Mouse (Mus musculus): ENCODE measurements around the gene Jade2.
"Not testable (repeated sequence)": the region's sequence is repeated elsewhere in the genome, so short reads cannot be mapped to it uniquely, and the experiment has no call there.

Gene Jade2

GRCm38 (mm10) chr11:51789735-51790134 is 67.7 kb downstream of the Jade2 start:
- DNase-seq (ENCODE audit: low spot score) = not testable (repeated sequence)

GRCm38 (mm10) chr11:51785926-51786325 is 71.5 kb downstream of the Jade2 start:
- DNase-seq (ENCODE audit: low spot score) = no peak

- no peak for DNase-seq (ENCODE audit: low spot score)
Measured at GRCm38 (mm10) chr11:51782721-51783120, 74.7 kb downstream of the Jade2 start.

- DNase-seq (ENCODE audit: low spot score) = no peak
Measured at GRCm38 (mm10) chr11:51780773-51781267, 76.6 kb downstream of the Jade2 start.

GRCm38 (mm10) chr11:51777478-51777877 is 80.0 kb downstream of the Jade2 start:
- DNase-seq (ENCODE audit: low spot score) = no peak

- no peak for DNase-seq (ENCODE audit: low spot score)
Measured at GRCm38 (mm10) chr11:51775507-51775906, 81.9 kb downstream of the Jade2 start.

GRCm38 (mm10) chr11:51768296-51768695 is 89.2 kb downstream of the Jade2 start:
- no peak for DNase-seq (ENCODE audit: low spot score)

- DNase-seq (ENCODE audit: low spot score) = no peak
Measured at GRCm38 (mm10) chr11:51767579-51768220, 89.8 kb downstream of the Jade2 start.

- no peak for DNase-seq (ENCODE audit: low spot score)
Measured at GRCm38 (mm10) chr11:51764816-51765215, 92.6 kb downstream of the Jade2 start.

- DNase-seq (ENCODE audit: low spot score) = no peak
Measured at GRCm38 (mm10) chr11:51763955-51764354, 93.5 kb downstream of the Jade2 start.

Measured in ovary, postnatal 14 days (tissue).